Mouse (Mus musculus): Measurements from ENCODE around the gene Strn3.

DNA sequence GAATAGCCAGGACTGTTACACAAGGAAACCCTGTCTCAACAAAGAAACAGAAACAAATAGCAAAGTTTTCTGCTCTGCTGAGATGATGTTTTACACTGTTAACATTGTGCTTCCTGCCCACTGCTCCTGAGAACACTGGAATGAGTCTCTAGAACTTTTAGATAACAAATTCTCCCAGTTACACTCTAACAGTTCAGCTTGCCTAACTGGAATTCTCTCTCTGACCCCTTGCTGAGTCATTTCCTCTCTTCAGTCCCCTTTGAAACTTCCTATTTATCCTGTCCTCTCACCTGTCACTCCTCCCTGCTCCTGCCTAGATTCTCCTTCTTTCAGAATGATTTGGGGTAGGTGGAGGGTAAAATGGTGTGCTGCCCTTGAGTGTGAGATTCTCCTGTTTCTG, 2.4 kb upstream of the Strn3 start:
- TF ChIP-seq CTCF (IDR thresholded peaks at IDR 0.05) (no peak), POLR2A (IDR thresholded peaks at IDR 0.05; ENCODE audit: insufficient read depth, low read depth, low read length) (no peak)
